Mouse (Mus musculus) hematopoietic stem cell, adult 5-6 weeks (primary cell): ENCODE data around the gene Erich3. TPM values are rescaled to one million over a fixed set of nuclear protein-coding genes. Genes with fewer than 3 reads are reported as not detected.
"Not testable (repeated sequence)": the region's sequence is repeated elsewhere in the genome, so short reads cannot be mapped to it uniquely, and the experiment has no call there.

ENCODE experiments used
- ATAC-seq, 2 experiments: fragments of 125-278 bp in 1 of 2; replicated peaks in 1 of 2; 2 replicates each; pipeline ENCODE4 v1.8.0; 2016 to 2017; ENCODE audit warnings: inconsistent platforms in 2 of 2, mild to moderate bottlenecking in 2 of 2, moderate number of reproducible peaks in 2 of 2, low read depth in 1 of 2, moderate TSS enrichment in 1 of 2; ENCODE audit not compliant: low FRiP score in 2 of 2, poor library complexity in 2 of 2, severe bottlenecking in 2 of 2, insufficient read depth in 1 of 2, low TSS enrichment in 1 of 2
- total RNA-seq: library from RNA; stranded (forward); fragments of 172-1452, 232-1000 nt; gene quantifications from 2 replicates; pipeline ENCODE4 v1.2.3, GENCODE M21; 2017

The Erich3 gene
- not detected in 2 replicates for total RNA-seq

DNA sequence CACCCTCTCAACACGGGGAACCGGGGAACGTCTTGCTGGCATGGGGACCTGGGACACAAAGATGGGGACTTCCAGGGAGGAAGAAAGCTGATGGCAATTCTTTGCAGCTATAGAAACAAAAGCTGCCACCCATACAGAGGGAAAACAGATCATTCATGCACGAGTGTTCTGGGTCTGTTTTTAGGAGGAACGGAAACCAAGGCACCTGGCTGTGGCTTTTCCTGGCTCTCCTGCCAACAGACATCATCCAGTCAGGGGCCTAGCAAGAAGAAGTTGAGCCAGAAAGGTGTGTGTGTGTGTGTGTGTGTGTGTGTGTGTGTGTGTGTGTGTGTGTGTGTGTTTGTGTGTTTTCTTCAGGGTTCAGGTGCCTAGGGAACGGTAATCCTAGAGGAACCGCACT is at the start of gene Erich3:
Gene Erich3, plus strand, starts transcription at position 315 of the 400 bp plus-strand sequence.
- 0 out of 4 replicates have a peak, but pooled peaks of 1 of the 2 experiments have one; percentile 8 for ATAC-seq

DNA sequence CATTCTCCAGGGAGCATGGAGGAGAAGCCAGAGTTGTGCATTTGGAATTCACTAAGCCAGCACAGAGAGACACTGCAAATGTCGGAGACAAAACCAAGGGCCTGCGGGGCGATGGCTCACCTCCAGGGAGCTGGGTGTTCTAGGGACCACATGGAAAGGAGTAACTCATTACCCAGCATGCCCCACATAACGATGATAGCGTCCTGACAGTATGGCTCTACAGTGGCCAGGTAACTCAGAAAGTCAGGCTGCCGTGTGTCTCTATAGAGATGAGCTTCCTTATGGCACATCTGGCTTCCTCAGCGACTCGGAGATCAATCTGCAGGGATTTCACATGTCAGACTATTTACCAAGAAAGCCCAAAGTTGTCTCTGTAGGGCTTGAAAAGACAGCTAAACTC is 48.9 kb upstream of the Erich3 start:
- no peak for ATAC-seq

DNA sequence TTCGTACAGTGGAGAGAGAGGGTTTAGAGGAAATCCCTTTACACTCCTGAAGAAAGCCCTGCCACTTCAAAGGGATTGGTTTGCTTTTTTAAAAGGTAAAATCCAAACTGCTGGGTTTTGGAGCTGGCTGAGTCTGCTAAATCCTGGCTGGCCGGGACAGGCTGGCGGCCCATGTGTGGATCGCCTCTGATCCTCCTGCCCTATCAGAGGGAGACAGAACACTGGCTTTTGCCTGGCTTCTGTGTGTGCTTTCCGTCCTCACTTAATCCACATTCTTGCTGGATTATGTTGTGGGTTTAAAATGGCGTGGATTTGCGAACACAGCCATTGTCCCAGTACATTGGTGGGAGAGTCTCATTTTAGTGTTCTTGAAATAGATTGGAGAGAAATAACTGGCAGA is 48.4 kb upstream of the Erich3 start:
- no peak for ATAC-seq

DNA sequence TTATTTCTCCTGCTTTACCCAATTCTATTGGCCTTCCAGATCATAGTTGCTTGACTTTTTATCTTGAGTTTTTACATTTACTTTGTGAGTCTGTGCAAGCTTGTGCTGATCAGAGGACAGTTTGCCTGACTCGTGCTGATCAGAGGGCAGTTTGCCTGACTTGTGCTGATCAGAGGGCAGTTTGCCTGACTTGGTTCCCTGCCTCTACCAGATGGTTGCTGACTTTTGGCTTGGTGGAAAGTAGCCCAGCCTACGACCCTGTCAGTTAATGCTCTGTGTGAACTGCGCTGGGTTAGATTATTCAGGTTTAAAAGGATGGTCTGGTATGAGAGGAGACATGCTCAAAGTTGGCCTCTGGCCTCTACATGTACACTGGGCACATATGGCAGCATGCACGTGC is 47.6 kb upstream of the Erich3 start:
- ATAC-seq = no peak

DNA sequence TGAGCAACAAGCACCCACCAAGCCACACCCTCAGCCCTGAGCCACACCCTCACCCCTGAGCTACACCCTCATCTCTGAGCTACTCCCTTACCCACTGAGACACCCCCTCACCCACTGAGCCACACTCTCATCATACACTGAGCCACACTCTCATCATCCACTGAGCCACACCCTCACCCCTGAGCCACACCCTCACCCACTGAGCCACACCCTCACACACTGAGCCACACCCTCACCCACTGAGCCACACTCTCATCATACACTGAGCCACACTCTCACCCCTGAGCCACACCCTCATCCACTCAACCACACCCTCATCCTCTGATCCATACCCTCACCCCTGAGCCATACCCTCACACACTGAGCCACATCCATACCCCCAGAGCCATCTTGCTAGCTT is 35.4 kb upstream of the Erich3 start:
- ATAC-seq = 0 out of 4 replicates have a peak, but pooled peaks of 1 of the 2 experiments have one; percentile 25

DNA sequence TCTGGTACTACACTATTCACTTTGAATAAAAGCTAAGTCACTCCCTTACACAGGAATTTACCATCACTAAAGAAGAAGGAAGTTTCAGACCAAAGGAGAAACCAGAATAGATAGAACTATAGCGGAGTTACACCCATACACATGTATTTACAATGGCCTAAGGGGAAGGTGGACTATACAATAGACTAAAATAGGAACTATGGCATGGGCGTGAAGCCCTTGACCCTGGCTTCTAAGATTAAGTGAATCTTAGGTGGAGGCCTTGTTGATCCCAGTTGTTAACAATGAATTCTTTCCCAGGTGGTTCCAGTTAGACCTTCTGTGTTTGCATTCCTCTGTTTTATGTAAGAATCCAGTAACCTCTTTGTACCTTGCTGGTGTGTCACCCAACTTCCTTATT is 32.4 kb upstream of the Erich3 start:
- ATAC-seq = not testable (repeated sequence)

DNA sequence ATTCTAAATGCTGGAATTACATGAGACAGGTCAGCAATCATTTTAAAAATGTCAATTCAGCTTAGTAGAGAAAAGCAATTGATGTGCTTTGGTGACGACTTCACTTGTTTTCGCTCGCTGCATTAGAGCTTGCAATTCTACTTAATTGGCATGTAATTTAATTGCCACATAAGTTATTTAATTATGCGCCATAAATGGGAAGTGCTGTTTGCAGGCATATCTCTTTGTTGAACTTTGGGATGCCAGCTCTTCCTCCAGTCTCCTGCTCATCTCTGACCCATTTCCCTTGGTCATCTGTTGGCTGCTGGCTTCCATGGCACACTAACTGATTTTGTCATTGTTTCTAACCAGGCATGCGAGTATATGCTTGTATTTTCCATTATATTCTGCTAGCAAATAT is 30.6 kb upstream of the Erich3 start:
- ATAC-seq = no peak

DNA sequence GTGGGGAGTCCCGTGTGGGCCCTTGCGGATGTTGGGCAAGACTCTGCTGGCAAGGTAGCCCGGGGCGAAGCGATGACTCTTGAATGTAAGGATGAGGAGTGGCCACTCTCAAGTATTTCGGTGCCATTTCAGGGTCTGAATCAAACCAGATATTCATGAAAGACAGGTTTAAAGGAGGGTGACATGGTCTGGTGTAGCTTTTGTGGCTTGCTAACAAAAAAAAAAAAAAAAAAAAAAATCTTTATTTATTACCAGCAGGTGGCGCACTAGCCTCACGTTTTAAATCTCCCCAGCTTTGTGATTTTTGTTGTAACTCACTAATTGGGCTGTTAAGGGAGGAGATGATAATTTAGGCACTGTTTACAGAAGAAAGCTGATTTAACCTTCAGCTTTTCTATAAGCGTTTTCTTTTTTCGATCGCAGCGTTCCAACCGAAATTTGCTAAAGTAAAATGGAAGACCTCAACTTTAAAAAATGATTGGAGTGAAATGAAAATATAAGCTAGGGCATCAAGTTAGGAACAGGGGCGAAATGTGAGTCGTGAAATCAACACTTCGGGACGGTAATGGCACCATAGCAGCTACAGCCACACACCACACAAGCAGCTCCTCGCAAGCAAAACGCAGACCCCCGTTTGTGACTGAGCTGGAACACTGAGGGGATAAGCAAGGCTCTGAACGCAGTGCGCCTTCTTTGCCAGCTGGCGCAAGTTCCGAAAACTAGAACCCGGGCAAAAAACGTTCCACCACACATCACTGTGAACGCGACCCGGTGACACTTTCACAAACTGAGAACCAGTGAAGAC is 16.8 kb upstream of the Erich3 start:
- peak in 1 of 2 experiments; percentile 49; a peak in 3 of 4 replicates for ATAC-seq

DNA sequence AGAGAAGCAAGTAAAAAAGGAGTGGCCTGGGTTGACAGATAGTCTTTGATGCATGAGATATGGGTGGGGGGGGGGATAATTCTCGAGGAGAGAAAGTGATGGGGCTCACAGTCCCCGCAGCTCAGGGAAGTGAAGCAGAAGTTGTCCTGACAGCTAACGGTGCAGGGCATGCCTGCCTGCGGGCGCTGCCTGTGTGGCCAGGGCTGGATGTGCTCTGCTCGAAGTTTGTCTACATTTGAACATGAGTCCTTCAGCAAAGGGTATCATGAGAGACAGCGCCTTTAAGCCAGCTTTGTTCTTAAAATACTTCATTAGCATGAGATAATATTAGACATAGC is 16.2 kb upstream of the Erich3 start:
- 0 out of 4 replicates have a peak, but pooled peaks of 1 of the 2 experiments have one; percentile 2 for ATAC-seq

DNA sequence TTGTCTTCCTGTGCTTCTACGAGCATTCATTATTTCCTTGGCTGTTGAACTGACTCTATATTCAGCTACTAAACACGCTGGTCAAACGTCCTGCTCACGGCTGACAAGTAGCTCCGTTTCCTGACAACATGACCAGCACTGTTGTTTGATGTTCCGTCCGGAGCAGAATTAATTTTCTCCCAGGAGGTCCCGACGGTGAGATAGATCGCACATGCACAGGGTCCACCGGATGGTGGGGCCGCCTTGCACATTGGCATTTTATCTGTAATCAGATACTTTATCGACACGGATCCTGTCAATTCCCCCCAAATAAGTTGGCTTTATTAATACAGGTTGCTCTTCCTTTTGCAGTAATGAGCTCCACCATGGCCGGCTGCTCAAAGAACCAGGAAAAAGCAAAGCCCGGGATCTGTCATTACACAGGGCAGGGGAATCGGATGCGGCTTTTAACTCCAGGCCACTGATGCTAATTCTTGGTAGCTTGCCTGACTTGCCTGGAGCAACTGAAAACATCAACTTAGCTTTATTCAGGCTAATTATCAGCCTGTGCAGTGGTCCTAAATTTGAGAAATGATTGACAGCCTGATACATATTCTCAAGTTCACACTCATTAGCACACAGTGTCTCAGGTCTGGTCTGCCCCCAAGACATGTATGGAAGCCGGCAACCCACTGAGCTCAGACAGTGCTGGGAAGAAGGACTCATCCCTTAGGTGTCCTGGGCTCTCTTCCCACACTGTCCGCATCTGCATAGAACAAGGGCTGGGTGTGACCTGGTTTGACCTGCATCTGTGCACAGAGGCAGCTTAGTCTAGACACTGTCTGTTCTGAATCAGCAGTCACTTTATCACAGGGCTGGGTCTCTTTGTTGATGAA is 14.0 kb upstream of the Erich3 start:
- ATAC-seq = no peak

DNA sequence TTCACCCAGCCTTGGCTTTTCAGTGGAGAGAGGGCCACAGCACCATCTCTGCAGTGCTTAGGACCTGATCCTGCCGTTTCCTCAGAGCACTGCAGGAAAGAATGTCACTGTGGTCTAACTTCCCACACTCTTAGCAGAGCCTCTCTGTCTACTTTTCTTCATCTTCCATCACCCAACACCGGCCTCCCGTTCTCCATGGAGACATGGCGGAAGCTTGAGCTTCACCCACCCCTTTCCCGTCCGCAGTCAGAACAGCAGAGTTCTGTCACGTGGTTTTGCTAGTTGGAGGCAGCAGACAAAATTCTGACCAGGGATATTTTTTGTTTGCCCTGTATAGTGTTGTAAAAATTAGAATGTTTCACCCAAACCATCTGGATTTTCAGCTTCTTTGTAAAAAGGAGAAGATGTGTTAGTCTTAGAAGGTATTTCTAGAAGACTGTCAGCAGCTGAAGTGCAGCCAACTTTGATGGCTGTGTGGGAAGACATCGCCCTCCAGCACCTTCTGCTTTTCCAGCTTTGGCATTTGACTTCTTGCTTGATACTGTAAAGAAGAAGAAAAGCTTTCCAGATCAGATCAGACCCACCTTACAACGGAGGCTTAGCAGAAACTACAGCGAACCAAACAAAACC is 12.4 kb upstream of the Erich3 start:
- ATAC-seq = no peak

DNA sequence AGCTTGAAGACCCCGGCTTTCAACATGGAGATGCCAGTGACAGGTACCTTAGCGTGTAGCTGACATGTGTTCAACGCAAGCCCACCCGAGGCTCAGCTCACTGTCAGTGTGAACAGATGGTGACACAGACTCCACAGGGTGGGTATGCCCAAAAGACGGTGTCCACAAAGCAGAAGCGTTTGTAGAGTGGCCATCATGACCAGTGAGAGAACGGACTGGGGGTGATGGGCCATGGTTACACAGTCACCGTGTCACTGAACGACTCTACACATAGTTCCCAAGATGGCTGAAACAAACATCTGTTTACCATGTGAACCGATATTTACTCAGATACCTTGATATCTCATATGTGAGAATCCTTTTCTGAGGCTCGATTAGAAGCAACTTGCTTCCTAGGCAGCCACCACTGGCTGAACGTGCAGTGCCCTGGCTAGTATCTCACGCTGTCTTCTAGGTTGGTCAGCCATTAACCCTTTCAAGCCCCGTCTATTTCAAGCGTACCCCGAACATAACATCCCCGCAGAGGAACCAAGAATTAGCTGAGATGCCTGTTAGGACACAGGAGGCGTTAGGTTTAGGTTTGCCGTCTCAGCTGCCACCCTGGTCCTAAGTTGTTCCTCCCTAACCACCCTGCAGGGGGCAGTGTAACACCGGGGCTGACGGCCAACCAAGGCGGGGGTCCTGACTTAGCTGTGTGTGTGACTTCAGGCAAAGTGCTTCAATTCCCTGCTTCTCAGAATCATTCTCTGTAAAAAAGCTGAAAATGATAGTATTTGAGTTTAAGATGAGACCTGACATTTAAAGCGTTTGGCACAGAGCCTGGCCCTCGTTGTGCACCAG is 10.9 kb upstream of the Erich3 start:
- ATAC-seq = peak; percentile 49 to 68; a peak in 3 of 4 replicates

DNA sequence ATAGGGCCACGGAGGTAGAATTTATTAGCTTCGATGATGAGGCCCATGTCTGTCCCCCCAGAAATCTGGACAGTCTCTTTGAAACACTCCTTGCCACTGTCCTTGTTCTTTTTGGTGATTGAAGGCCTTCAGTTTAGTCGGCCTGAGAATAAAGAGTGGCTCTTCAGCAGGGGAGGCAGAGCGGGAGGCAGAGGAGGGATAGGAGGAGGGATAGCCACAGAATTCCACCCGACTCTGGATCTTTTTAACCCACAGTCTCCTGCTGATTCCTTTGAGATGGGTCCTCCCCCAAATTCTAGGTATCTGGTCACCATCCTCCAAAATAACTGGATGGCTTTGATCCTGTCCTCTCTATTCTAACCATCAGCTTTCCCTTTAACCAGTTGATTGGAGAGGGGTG is 10.2 kb upstream of the Erich3 start:
- no peak for ATAC-seq

DNA sequence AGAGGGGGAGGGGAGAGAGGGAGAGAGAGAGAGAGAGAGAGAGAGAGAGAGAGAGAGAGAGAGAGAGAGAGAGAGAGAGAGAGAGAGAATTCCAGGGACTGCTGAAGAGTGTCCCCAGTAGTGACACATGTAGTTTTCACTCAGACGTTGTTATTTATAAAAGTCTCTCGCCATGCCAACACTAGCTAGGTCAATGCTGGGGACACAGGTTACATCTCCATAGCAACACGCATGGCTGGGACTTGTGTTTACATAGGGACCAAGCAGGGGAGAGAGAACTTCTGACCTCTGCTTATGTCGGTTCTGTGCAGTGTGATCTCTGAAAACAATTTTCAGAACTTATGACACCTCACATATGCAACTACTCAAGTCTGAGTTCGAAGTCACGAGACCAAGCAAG is 9.4 kb upstream of the Erich3 start:
- ATAC-seq = no peak

DNA sequence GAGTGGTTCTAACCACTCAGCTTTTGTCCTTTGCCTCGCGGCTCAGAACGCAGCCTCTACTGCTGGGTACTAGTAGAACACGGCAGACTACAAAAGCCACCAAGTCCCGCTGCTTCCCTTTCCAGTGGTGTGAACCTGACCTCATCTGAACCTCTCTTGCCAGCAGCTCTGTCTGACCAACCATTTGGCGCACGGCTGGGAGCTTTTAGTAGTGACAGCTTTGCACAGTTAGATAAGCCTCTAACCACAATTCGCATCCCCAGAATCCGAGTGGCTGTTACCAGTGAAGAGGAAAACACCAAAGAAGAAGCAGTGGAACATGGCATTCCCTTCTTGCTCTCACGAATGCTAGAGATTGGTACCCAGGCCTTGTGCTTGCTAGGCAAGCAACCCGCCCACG is 8.8 kb upstream of the Erich3 start:
- ATAC-seq = no peak

DNA sequence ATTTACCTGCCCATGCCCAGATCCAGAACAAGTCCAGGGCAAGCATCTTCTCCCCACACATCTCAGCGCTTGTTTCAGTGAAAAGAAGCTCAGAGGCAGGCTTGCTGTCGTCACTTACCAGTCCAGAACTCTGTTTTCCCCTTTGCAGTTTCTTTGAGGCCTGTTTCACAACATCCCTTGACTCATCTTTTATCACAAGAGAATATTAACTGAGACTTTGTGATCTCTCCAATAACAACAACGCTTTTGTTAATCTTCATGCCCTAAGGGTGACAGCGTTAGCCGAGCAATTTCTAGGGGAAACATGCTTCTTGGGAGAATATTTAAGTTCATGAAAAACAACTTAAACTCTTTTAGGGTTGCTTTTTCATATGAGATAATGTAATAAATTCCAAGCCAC is 7.9 kb upstream of the Erich3 start:
- ATAC-seq = no peak

DNA sequence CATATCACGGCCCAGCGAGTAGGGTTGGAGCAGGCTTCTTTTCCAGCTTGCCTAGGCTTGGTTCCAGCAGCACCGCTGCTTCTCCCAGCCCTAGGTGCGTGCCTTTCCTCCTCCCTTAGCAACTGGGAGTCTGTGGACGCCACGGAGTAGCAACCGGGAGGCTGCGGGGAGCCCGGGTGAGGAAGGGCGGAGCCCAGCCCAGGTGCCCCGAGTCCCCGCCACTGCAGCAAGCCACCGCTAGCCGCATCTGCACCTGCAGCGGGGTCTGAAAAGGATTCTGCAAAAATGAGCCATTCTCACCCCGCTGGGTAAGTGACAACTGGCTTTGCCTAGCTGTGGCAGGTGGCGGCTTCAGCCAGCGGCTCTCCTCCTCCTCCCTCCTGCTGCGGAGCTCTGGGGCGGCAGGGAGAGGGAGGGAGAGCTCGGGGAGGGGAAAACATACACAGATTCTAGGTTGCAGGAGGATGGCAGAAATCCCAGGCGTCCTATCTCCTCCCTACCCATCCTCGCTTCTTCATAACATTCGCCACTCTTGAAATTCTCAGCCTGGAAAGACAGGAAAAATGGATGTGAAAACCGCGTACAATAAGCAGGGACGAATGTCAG is 420 bp downstream of the Erich3 start:
- ATAC-seq = peak; percentile 40 to 59
